15 mouse cellular contexts compared by ENCODE assay signal in the genomic region with DNA sequence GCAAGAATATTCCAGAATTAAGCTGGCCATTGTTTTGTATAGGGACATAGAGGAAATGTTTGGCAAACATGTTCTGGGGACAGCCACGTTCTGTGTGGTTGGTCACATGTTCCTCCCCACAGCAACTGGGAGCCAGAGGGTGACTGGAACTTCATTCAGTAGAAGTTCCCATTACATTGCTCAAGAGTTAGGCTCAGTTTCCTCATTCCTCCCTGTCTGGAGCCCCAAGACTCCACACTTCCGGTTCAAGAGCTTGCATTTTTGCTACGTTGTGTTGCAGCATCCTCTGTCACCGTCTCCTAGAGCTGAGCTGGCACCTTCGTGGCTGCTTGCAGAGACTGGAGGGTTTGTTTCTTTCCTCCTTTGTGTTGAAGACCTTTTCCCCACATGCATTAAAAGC. TPM values are rescaled to one million over a fixed set of nuclear protein-coding genes. Genes with fewer than 3 reads are reported as not detected.
DNase-seq lines count a peak whose midpoint lies in the region; ATAC-seq and TF ChIP-seq lines count a peak whose summit lies in the region.
"Had no signal": no experiment of that assay in that cellular context is flagged by ENCODE, and none has a peak within 500 bp of the region (broad histone marks: within the 10 kb centered on the region; RNA-seq: fewer than 3 reads in every experiment).

No protein-coding gene starts in this region.

- DNase-seq in adrenal gland, adult (ENCODE audit: inconsistent age in 2 of 2, low spot score in 1 of 2), result peak; percentile 19 to 48
- no peak for DNase-seq in adrenal gland, postnatal 25 days
- DNase-seq in liver, adult 2 months (ENCODE audit: extremely low read depth, low read depth, low spot score), result peak; percentile 55
- peak; percentile 35 for DNase-seq in liver, postnatal 0 days
- no peak for DNase-seq in left cerebral cortex, adult 8-10 months (ENCODE audit: low spot score in 2 of 2)
- DNase-seq: cerebellum, postnatal 10 days had no signal

- H3K36me3 ChIP-seq in liver, adult 2 months (ENCODE audit: control insufficient read depth, insufficient read depth, low read length), result no peaks in the 10 kb centered on the region
- no peaks in the 10 kb centered on the region for H3K36me3 ChIP-seq in liver, embryonic 12.5 days
- no peaks in the 10 kb centered on the region for H3K36me3 ChIP-seq in liver, postnatal 0 days (replicated peaks; ENCODE audit: insufficient read depth, low read length)
- H3K36me3 ChIP-seq in intestine, postnatal 0 days (ENCODE audit: control insufficient read depth, insufficient read depth), result no peaks in the 10 kb centered on the region
- H3K36me3 ChIP-seq: embryonic facial prominence, embryonic 15.5 days; stomach, embryonic 15.5 days had no signal

- H3K4me1 ChIP-seq in liver, adult 2 months (ENCODE audit: control insufficient read depth, insufficient read depth, low read length), result no peaks in the 10 kb centered on the region
- no peaks in the 10 kb centered on the region for H3K4me1 ChIP-seq in liver, embryonic 12.5 days
- H3K4me1 ChIP-seq in liver, postnatal 0 days (ENCODE audit: insufficient read depth), result peaks cover 6% of the 10 kb centered on the region
- no peaks in the 10 kb centered on the region for H3K4me1 ChIP-seq in intestine, postnatal 0 days (replicated peaks; ENCODE audit: control insufficient read depth, insufficient read depth, low read length)
- H3K4me1 ChIP-seq: embryonic facial prominence, embryonic 15.5 days; stomach, embryonic 15.5 days had no signal

- ATAC-seq in liver, embryonic 12.5 days, result no peak
- peak; percentile 82 for ATAC-seq in liver, postnatal 0 days
- peak; percentile 92 for ATAC-seq in neutrophil, adult 5-6 weeks (ENCODE audit: extremely low read depth, insufficient number of reproducible peaks, low FRiP score, poor library complexity, severe bottlenecking)
- ATAC-seq in intestine, postnatal 0 days, result no peak
- ATAC-seq: forebrain, embryonic 16.5 days; hindbrain, embryonic 16.5 days had no signal

- H3K79me2 ChIP-seq in liver, adult 2 months (ENCODE audit: control insufficient read depth, insufficient read depth, low read length), result no peaks in the 10 kb centered on the region

- H3K27ac ChIP-seq in liver, adult 2 months (replicated peaks; ENCODE audit: insufficient read depth, low read depth, low read length), result no peak overlapping the region
- H3K27ac ChIP-seq in liver, embryonic 12.5 days, result no peak overlapping the region
- H3K27ac ChIP-seq in liver, postnatal 0 days (ENCODE audit: low read depth), result peak overlapping the region; percentile 55; the same call in 1 of the 2 replicates
- H3K27ac ChIP-seq in intestine, postnatal 0 days (ENCODE audit: low read depth, low read length), result no peak overlapping the region
- H3K27ac ChIP-seq: embryonic facial prominence, embryonic 15.5 days; stomach, embryonic 15.5 days had no signal

- no peak overlapping the region for H3K9ac ChIP-seq in liver, adult 2 months (ENCODE audit: low read depth, low read length)
- no peak overlapping the region for H3K9ac ChIP-seq in liver, embryonic 12.5 days
- no peak overlapping the region for H3K9ac ChIP-seq in liver, postnatal 0 days (replicated peaks)
- no peak overlapping the region for H3K9ac ChIP-seq in intestine, postnatal 0 days (ENCODE audit: low read depth, low read length)
- H3K9ac ChIP-seq: embryonic facial prominence, embryonic 15.5 days; stomach, embryonic 15.5 days had no signal

- no peak for TF ChIP-seq CTCF in liver, adult 2 months (IDR thresholded peaks at IDR 0.05; ENCODE audit: low read depth, low read length)
- TF ChIP-seq CTCF in liver, postnatal 0 days (IDR thresholded peaks at IDR 0.05; ENCODE audit: low read depth), result no peak
- no peak for TF ChIP-seq CTCF in intestine, postnatal 0 days (IDR thresholded peaks at IDR 0.05; ENCODE audit: low read depth)

- H3K4me3 ChIP-seq in liver, adult 2 months (ENCODE audit: insufficient read depth, low read depth, low read length), result no peak overlapping the region
- H3K4me3 ChIP-seq in liver, embryonic 12.5 days, result no peak overlapping the region
- no peak overlapping the region for H3K4me3 ChIP-seq in liver, postnatal 0 days (ENCODE audit: low read depth, low read length)
- H3K4me3 ChIP-seq in intestine, postnatal 0 days (ENCODE audit: low read depth, low read length), result no peak overlapping the region
- H3K4me3 ChIP-seq: embryonic facial prominence, embryonic 15.5 days; stomach, embryonic 15.5 days had no signal

- peak; percentile 55; the same call in 1 of the 2 replicates for TF ChIP-seq EP300 in liver, postnatal 0 days (IDR thresholded peaks at IDR 0.05; ENCODE audit: low read depth)

- H3K27me3 ChIP-seq in liver, adult 2 months (ENCODE audit: control insufficient read depth, insufficient read depth, low read length), result no peaks in the 10 kb centered on the region
- H3K27me3 ChIP-seq in liver, embryonic 12.5 days (replicated peaks), result no peaks in the 10 kb centered on the region
- no peaks in the 10 kb centered on the region for H3K27me3 ChIP-seq in liver, postnatal 0 days (ENCODE audit: insufficient read depth, low read length)
- no peaks in the 10 kb centered on the region for H3K27me3 ChIP-seq in intestine, postnatal 0 days (replicated peaks; ENCODE audit: control insufficient read depth, insufficient read depth, low read length)
- H3K27me3 ChIP-seq: embryonic facial prominence, embryonic 15.5 days; stomach, embryonic 15.5 days had no signal

- TF ChIP-seq POLR2A in liver, adult 2 months (IDR thresholded peaks at IDR 0.05; ENCODE audit: extremely low read depth, insufficient read depth, low read length), result no peak

- no peak overlapping the region for H3K4me2 ChIP-seq in liver, embryonic 12.5 days
- H3K4me2 ChIP-seq in liver, postnatal 0 days (ENCODE audit: low read depth, low read length), result no peak overlapping the region
- H3K4me2 ChIP-seq in intestine, postnatal 0 days (replicated peaks; ENCODE audit: low read depth), result no peak overlapping the region
- H3K4me2 ChIP-seq: embryonic facial prominence, embryonic 15.5 days; heart, embryonic 11.5 days; stomach, embryonic 15.5 days had no signal

- 67% methylated on average over 5 of the region's 5 CpGs for WGBS in liver, adult 2 months
- WGBS in liver, embryonic 12.5 days (ENCODE audit: insufficient replicate concordance), result 43% methylated on average over 5 of the region's 5 CpGs
- WGBS in liver, postnatal 0 days (ENCODE audit: insufficient replicate concordance), result 45% methylated on average over 5 of the region's 5 CpGs
- 71% methylated on average over 5 of the region's 5 CpGs for WGBS in intestine, postnatal 0 days

- H3K9me3 ChIP-seq in liver, embryonic 12.5 days (replicated peaks), result no peaks in the 10 kb centered on the region
- no peaks in the 10 kb centered on the region for H3K9me3 ChIP-seq in liver, postnatal 0 days (ENCODE audit: low read length)
- no peaks in the 10 kb centered on the region for H3K9me3 ChIP-seq in intestine, postnatal 0 days (ENCODE audit: control insufficient read depth)
- H3K9me3 ChIP-seq: embryonic facial prominence, embryonic 15.5 days; stomach, embryonic 15.5 days had no signal

RNA-seq across cellular contexts. Expression of gene Adgb, which starts 15.1 kb away (rescaled TPM):
- total RNA-seq in adrenal gland, postnatal 25 days (2021), result 0.38 and 0.58 TPM in 2 replicates
- 0.83 and 0.94 TPM in 2 replicates for total RNA-seq in liver, adult 2 months (2014; rRNA removed)
- 0.12 and 0.33 TPM in 2 replicates for polyA plus RNA-seq in liver, adult 2 months (2012; rRNA removed)
- 0.26 and 0.29 TPM in 2 replicates for polyA plus RNA-seq in liver, embryonic 12.5 days (2016; fragmentation: Nextera tagmentation; extraction: Ambion mirVana)
- polyA plus RNA-seq in liver, postnatal 0 days (2015; fragmentation: Nextera tagmentation; extraction: Ambion mirVana), result 0.78 and 0.81 TPM in 2 replicates
- total RNA-seq in neutrophil, adult 5-6 weeks (2017), result 0.74 and 1.3 TPM in 2 replicates
- polyA plus RNA-seq in intestine, postnatal 0 days (2015; fragmentation: Nextera tagmentation; extraction: Ambion mirVana), result 0.13 and 0.17 TPM in 2 replicates
- total RNA-seq in left cerebral cortex, adult 8-10 months (2022), result under 1 TPM; 0.41 to 0.65 (median 0.56) TPM
- total RNA-seq: ES-E14 had no signal

Comparison
In these comparisons a context has a peak if more than half of its experiments do, and no peak if none do; other contexts are left out.
1. DNase-seq: peak in adrenal gland, adult (2 of 2), liver, adult 2 months (single experiment) and liver, postnatal 0 days (single experiment); none in adrenal gland, postnatal 25 days (single experiment) and left cerebral cortex, adult 8-10 months (0 of 2).
2. ATAC-seq: peak in liver, postnatal 0 days (single experiment) and neutrophil, adult 5-6 weeks (single experiment); none in liver, embryonic 12.5 days (single experiment) and intestine, postnatal 0 days (single experiment).